Mouse (Mus musculus) MEL-GATA-1-ER (cell line): ENCODE results near the gene Gtsf2.

Experiments
- DNase-seq: peaks from one replicate; pipeline ENCODE4 v3.0.0-alpha.2; 2012; ENCODE audit warnings: low read depth; ENCODE audit errors: extremely low read depth

The Gtsf2 gene

GRCm38 (mm10) chr15:103393577-103393976, 54.7 kb downstream of the Gtsf2 start:
- DNase-seq, result no peak
